Mouse (Mus musculus) adrenal gland, adult (tissue): ENCODE measurements around the gene Ttc29.
A peak's percentile ranks its signal among the peaks of the same experiment; 100 is the strongest.

Source experiments
- DNase-seq, 2 experiments: peaks; one replicate each; pipeline ENCODE4 v3.0.0; 2022 to 2023; ENCODE audit warnings: low spot score in 1 of 2; ENCODE audit not compliant: inconsistent age in 2 of 2

Ttc29 gene

DNA sequence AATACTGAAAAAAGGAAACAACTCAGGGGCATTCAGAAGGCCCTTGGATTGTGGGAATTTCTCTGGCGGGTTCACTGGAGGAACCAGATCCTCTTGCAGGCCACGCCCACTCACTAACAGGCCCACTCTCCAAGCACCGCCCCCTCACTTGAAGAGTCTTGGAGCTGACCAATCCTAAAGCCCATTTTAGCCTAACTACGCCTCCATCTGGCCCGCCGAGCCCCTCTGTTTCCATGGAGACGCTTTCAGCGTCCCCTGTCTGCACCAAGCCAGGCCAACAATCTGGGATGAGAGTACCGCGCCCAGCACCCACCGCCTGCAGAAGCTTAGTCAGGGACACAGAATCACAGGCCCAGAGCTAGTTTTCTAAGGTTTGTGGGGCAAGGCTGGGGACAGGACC, at the start of gene Ttc29:
TSS of gene Ttc29 (plus strand) at position 224 of the 400 bp plus-strand sequence.
- no peak for DNase-seq

DNA sequence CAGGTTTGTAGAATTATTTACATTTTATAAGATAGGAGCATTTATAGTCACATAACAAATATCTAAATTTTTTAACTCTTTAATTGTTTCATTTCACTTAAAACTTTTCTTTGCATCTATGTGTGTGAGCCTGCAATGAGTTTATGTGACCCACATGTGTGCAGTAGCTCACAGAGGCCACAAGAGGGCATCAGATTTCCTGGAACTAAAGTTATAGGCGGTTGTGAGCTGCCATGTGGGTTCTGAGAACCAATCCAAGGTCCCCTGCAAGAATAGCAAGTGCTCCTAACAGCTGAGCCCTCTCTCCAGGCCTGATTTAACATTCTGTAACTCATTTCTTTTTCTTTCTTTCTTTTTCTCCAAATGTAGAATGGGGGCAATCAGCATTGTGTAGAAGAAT, 41.7 kb upstream of the Ttc29 start:
- no peak for DNase-seq

DNA sequence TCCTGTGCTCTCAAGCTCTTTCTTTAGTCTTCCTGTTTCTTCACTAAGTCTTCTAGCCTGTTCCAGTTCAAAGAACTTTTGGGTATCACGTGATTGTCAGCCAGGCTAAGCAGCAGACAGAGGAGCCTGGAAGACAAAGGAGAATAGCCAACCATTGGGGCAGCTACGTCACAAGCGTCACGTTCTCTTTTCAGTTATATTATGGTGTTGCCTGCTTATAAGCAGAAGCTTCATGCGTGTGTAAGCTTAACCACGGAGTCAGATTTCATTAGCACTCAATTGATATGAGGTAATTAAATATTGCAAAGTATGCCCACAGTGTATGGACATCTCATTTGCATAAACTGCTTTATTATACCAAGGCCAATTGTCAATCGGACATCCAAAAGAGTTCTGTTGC, 30.4 kb upstream of the Ttc29 start:
- DNase-seq = no peak

DNA sequence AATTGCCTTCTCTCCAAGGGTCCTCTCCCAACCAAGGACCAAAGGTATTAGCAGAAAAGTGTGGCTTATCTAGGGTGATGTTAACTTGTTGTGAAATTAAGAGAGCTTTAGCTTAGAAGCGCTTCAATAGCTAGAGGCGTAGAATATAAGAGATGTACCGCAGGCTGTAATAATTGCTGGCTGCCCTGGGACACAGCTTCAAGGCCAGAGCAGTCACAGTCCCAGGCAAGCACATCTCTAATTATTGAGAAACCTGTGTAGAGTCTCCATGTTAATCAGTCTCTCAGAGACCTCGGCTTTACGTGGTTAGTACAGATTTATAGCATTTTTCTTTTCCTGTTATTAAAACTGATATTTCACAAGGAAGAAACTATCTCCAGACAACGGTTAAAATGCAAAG, 29.7 kb upstream of the Ttc29 start:
- DNase-seq = no peak

DNA sequence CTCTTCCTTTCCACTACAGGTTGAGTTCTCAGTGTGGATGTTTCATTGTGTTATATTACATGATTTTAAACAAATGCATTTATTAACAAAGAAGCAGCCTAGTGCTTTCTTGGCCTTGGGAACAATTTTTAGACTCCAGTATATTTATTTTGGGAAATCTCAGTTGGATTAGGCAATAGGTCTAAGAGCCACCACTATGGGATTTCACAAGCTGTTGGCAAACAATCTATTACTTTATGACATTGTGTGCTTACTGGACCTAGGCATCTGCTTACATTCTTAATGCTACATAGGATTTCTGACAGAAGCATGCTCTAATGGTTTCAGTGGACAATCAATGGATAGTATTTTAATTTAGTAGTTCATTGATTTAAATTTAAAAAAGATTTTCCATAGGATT, 26.0 kb upstream of the Ttc29 start:
- no peak for DNase-seq

DNA sequence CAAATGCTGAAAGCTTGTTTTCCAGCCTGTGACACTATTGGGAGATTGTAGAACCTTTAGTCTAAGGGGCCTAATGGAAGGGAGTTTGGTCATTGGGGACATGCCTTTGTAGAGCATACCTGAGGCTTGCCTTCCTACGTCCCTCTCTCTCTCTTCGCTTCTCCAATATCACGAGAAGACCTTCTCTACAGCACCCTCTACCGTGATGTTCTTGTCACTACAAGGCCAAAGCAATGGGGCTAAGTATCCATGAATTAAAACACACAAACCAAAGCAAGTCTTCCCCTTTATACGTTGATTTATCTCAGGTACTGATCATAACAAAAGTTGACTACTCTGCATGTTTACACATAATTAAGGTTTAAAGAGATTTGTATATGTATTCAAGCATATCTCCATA, 8.9 kb upstream of the Ttc29 start:
- DNase-seq = peak in 1 of 2 experiments; percentile 42

DNA sequence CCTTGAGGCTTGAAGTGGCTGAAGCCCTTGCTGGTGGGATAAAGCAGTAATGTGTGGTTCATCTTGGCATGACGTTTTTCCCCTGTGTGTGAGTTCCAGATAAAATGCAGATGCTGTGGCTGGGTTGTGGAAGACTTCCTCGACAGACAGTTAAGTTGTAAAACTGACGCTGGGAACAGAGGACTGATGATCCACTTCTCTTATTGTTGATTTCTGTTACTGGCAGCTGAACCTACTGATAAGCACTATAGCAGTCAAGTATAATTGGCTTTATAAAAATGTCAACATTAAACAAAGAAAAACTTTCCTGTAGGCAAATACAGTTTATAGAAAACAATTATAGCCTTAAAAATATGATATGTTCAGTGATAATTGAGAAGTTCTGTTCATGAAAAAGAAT, 2.7 kb upstream of the Ttc29 start:
- no peak for DNase-seq

DNA sequence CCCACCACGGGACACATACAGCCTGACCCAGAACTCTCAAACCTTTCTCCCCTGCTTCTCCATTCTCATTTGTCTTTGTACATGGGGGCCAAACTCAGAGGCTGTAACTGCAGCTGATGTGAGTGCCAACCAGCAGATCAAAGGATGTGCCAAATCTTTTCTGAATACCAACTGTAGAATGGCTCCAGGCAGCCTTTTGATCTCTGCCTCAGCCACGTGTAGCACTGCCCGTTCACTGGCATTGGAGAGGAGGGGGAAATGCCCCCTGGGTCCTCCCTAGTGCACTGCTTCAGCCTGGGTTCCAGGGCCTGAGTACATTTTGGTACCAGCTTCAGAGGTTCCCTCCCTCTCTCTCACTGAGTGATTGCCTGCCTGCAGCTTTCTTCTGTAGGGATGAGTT, 1.5 kb downstream of the Ttc29 start:
- peak in 1 of 2 experiments; percentile 26 for DNase-seq

DNA sequence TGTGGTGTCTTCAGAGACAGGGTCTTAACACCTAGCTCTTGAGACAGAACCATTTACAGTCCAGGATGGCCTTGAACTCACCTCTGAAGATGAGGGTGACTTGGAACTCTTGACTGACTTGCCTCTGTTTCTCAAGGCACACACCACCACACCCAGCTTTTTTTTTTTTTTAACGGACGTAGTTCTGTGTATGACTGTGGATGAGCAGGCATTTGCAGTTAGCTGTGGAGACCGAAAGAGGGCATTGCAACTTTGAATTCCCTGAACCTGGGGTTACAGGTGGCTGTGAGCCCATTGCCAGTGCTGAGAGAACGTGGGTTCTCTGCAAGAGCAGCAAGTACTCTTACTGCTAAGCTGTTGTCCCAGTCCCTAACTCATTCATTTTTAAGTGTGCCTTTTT, 13.0 kb downstream of the Ttc29 start:
- DNase-seq = no peak

DNA sequence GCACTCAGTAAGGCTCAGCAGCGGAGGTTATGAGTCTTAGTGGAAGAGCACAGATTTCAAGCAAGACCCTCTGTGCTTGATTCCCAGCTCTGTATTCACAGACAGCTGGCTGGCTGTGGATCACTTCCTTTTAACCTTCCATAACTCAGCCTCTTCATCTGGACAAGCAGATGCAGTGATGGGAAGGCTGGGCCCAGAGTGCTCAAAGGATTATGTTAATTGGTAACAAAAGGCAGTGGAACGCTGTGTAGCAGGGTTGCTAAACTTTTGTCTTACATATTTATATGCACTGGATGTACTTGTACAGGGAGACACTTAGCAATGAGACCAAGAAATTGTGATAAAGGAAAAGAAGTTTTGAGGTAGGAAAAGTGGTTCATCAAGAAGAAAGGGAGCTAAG, 17.6 kb downstream of the Ttc29 start:
- DNase-seq = no peak

DNA sequence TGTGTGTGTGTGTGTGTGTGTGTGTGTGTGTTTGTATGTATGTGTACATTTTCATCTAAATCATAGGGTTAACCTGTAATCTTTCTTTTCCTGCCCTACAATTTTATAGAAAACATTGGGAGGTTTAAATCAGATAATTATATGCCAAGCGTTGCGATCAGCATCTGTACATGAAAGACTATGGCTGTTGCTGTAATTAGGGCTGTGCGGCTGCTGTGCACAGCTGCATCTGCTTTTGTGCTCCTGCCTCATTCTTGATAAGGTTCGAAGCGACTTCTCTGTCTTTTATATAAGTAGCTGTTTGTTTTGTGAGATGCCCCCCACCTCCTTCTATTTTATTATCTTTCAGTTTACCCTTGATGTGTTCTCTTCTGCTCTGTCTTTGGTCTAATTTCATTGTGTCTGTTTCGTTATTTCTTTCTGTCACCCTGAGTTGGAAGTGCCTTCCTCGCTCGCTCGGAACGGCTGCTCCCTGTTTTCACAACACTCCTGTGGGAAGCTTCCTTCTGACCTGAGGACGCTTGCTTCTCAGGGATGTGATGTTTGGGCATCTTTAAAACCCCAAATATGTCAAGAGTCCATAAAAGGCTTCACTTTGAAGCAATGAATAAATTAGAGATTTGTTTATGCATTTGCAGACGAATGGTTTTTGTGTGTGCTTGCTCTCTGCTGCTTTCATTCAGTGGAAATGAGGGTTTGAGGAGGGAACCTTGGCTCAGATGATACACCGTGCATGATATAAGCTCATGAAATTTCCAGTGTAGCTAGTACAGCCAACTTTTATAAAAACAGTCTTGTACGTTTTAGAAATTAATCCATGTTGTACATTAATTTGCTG, 20.0 kb downstream of the Ttc29 start:
- DNase-seq = no peak

DNA sequence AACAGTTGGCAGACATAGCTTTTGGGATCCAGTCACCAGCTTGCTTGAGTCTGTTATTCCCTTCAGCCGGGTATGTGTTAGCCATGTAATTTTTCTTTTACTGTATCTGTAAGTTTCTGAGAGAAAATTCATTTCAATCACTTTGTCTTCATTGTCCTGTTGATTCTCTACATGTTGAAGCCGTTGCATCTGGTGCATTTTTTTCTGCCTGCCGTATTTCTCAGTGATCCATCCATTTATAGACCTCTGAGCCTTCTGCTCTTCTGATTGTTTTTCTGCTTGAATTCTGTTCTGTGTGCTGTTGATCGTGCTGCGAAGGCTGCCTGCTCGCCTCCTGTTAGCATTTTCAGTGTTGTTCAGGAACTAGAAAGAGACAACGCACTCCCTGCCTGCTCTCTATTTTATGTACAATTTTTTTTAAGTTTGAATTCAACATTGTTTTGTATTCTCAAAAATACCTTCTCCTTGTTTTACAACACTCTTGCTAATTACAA, 20.7 kb downstream of the Ttc29 start:
- DNase-seq = no peak

DNA sequence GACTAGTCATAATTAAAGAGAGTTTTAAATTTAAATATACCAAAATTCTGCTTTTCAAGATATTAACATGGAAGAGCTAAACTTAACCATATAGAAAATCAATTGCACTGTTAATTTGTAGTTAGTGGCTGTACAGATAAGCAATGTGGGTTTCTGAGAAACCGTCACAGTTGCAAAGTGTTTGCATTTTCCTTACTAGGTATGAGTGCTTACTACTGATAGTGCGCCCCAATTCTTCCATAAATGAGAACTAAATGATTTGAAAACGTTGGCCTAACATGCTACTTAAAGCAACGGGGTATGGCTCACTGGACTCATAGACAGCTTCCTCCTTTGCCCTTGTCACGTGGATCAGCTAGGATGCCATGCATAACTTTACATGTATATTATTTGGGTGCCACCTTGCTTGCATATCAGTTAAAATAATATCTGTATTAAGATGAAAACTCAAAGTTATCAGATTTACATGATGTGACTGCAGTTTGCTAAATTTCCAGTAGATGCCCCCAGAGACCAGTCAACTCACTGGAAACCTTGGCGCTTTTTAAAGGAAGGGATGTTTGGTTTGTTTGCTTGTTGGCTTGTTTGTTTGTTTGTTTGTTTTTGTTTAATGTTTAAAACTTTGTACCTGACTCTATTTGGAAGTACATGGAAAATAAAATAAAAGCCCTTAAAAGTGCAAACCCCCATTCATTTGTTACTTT, 25.0 kb downstream of the Ttc29 start:
- DNase-seq = peak; percentile 8 to 70

DNA sequence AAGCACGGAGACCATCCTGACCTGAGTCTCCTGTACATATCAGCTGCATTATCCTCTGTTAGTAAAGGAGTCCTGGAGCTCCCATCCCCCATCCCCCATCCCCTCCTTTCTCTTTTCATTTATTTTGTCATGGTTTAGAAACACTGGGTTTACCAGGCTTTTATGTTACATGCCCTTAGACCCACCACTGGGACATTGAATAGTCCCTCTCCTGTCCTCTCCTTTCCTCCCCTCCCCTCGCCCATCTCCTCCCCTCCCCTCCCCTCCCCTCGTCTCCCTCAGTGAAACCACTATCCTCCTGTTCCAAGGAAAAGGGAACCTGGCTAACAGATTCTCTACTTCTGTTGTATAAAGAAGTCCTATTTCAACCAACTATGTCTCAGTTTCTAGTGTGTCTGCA, 38.0 kb downstream of the Ttc29 start:
- no peak for DNase-seq

DNA sequence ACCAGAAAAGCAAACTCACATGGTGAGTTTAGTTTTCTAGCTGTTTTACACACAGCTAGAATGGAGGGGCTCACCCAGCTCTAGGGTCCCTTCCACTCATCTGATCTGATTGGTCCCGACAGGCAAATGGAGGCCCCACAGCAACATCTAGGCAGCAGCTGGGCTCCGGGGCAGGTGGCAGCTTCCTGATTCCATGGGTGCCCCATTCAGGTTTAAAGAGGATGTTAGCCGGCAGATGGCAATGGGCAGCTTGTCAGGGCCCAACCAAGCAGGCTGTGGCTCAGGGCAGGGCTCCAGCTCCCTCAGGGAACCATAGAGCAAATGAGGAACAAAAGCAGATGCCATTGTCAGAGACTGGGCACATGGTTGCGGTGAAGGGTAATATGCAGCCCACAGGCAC, 41.3 kb downstream of the Ttc29 start:
- DNase-seq = no peak

DNA sequence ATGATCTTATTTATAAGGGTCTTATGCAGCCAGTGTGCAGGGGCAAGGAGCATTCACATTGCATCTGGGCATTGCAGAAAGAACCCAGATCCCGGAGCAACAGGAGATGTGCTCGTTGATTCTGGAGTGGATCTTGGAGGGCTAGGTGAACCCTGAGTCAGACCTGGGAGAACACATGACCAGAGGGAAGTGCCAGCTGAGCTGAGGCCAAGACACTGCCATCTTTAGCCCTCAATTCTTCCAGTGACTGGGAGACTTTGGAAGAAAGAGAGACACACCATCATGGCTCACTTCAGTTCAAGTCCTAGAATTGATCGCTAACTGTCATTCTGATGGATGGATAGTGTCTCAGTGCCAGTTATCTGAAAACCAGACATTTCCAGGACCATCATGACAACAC, 41.9 kb downstream of the Ttc29 start:
- DNase-seq = no peak

DNA sequence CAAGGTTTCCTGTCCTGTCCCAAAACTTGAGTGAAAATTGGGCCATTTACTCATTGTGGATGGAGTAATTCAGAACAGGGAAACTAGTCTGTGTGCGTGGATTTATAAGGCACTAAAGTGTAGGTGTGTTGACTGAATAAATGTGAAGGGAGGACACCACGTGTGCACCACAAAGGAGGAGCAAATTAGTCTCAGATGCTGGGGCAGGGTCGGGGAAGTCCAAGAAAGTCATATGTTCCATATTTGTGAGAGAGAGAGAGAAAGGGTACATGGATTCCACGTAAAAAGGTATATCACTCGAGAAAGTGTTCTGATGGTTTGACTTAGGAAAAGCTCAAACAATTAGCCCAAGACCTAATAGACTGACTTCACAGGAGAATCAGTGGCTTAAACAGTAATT, 52.4 kb downstream of the Ttc29 start:
- DNase-seq = no peak

DNA sequence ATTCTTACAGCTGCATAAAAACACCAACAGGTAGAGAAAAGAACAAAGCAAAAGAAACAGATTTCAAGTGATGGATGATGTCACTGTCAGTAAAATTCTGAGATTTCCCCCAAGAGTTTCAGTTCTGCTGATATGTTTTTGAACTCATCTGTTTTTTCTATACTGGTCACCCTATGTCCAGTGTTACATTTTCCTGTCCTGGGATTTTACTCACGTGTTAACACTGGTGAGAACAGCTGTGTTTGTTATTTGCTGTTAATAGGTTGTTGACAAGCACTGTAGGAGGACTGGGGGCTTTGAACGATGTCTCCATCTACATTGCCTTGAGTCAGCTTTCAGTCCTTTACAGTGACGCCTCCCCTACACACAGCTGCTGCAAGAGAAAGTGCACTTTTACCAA, 53.1 kb downstream of the Ttc29 start:
- no peak for DNase-seq

DNA sequence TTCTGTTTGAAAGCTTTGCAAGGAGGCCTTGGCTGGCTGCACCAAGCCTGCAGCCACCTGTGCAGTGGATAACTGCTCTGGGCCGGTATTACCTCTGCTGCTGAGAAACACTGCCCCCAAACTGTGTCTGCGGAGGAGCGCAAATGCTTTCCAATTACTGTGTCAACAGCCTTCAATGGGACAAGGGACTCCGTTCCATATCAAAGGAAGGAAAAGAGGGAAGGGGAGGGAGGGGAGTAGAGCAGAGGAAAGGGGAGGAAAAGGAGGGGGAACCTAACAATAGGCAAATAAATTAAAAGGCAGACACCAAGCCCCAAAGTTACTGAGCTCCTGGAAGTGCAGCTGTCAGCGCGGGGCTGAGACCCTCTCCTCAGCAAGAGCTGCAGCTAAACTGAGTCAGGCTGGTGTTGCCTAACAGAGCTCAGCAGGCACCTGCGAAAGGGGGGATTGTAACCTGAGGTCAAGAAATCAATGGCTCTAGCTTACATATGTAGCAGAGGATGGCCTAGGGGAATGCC, 54.9 kb downstream of the Ttc29 start:
- DNase-seq = no peak

DNA sequence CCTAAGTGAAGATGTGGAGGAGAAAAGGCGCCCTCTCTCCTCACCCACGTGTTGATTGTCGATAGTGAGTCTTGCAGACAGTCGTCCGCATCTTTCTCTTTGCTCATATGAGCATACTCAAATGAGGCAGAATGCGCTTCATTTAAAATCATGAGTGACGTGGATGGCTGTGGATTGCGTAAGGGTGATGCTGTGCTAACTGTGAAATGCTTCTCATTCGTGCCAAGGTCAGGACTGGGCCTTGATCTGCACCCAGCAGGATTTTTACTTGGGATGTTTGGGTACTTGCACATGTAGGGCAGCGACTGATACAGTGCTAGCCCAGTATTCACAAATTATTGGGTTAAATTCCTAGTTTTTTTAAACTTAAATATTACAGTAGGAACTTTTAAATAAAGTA, 56.2 kb downstream of the Ttc29 start:
- DNase-seq = peak; percentile 19 to 75

DNA sequence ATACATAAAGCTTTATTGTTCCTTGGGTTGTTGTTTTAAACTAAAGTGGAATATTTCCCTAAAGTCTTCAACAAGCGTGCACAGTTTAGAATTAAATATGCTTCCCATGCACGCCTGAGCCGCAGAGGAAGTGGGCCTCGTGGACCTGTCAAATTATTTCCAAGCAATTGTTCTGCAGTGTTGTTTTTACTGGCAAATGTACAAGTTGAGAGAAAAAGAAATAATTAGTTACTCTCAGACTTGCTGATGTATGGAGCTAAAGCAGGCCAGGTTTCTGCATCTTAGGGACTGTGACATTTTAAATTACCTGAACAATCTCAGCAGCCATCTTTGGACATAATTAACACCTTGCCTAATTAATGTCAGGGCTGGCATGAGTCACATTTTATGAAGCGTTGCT, 58.3 kb downstream of the Ttc29 start:
- no peak for DNase-seq

DNA sequence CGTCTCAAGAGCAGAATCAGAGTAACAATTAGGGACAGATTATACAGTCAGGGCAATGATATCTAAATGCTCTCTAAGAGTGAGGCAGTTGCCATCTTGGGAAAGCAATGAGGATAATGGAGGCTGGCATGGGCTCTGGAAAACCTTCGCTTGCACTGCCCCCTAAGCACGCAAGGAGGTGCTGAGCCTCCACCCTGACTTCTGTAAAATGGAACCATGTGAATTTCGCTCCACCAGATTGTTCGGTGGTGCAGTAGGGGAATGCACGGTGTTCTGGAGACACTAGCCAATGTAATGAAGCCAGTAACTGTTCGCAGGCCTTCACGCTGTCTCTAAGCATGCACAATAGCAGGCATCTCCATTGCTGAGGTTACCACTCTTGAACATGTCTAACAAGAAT, 63.0 kb downstream of the Ttc29 start:
- no peak for DNase-seq
